Mouse (Mus musculus) adrenal gland, postnatal 0 days (tissue): Measurements from ENCODE around the gene Lpcat2b. TPM values are rescaled to one million over a fixed set of nuclear protein-coding genes. Genes with fewer than 3 reads are reported as not detected.

Experiments
- polyA plus RNA-seq: library from polyadenylated mRNA; unstranded; fragments of >200 nt; fragmentation: Nextera tagmentation; extraction: Ambion mirVana; gene quantifications from 2 replicates; pipeline ENCODE4 v1.2.1, GENCODE M21; 2015

Gene Lpcat2b
- polyA plus RNA-seq = not detected in 2 replicates

GRCm38 (mm10) chr5:107431249-107431648 lies at the start of gene Lpcat2b:
Gene Lpcat2b, plus strand, starts transcription at chr5:107431549.

GRCm38 (mm10) chr5:107402436-107402835 lies 28.9 kb upstream of the Lpcat2b start, which contains the start of gene Ephx4:
Gene Ephx4, plus strand, starts transcription at chr5:107402736.

GRCm38 (mm10) chr5:107437464-107438281 lies 6.3 kb downstream of the Lpcat2b start, which contains the start of gene Btbd8:
Gene Btbd8, plus strand, starts transcription at chr5:107437997.

Other genes starting within 250 kb of the Lpcat2b start
- 32.3 and 53.4 TPM in 2 replicates for gene Tgfbr3, start 141.9 kb upstream of the Lpcat2b start, polyA plus RNA-seq
- 3.2 and 3.6 TPM in 2 replicates for gene Brdt, start 100.4 kb upstream of the Lpcat2b start, polyA plus RNA-seq
- gene Ephx4, start 28.8 kb upstream of the Lpcat2b start, polyA plus RNA-seq = 2.2 and 3.9 TPM in 2 replicates
- 5.8 and 6.3 TPM in 2 replicates for gene Btbd8, start 6.4 kb downstream of the Lpcat2b start, polyA plus RNA-seq
- 0.24 and 0.37 TPM in 2 replicates for gene Gm42669, start 76.1 kb downstream of the Lpcat2b start, polyA plus RNA-seq
- gene 1700028K03Rik, start 103.2 kb downstream of the Lpcat2b start, polyA plus RNA-seq = 0.04 and 0.13 TPM in 2 replicates
- 17.2 and 21.3 TPM in 2 replicates for gene Rpap2, start 165.8 kb downstream of the Lpcat2b start, polyA plus RNA-seq
- gene Glmn, start 166.3 kb downstream of the Lpcat2b start, polyA plus RNA-seq = 28.1 and 28.3 TPM in 2 replicates